Mouse (Mus musculus) liver, embryonic 14.5 days (tissue): Measurements from ENCODE around the gene Zfp384.

ENCODE experiments used
- CTCF ChIP-seq: IDR thresholded peaks from 2 replicates; pipeline ENCODE4 v1.5.1; 2016; ENCODE audit warnings: antibody characterized with exemption, low read depth, control low read depth
- EP300 ChIP-seq: IDR thresholded peaks from 2 replicates; pipeline ENCODE4 v1.6.1; 2016; ENCODE audit warnings: antibody characterized with exemption, low read depth

DNA sequence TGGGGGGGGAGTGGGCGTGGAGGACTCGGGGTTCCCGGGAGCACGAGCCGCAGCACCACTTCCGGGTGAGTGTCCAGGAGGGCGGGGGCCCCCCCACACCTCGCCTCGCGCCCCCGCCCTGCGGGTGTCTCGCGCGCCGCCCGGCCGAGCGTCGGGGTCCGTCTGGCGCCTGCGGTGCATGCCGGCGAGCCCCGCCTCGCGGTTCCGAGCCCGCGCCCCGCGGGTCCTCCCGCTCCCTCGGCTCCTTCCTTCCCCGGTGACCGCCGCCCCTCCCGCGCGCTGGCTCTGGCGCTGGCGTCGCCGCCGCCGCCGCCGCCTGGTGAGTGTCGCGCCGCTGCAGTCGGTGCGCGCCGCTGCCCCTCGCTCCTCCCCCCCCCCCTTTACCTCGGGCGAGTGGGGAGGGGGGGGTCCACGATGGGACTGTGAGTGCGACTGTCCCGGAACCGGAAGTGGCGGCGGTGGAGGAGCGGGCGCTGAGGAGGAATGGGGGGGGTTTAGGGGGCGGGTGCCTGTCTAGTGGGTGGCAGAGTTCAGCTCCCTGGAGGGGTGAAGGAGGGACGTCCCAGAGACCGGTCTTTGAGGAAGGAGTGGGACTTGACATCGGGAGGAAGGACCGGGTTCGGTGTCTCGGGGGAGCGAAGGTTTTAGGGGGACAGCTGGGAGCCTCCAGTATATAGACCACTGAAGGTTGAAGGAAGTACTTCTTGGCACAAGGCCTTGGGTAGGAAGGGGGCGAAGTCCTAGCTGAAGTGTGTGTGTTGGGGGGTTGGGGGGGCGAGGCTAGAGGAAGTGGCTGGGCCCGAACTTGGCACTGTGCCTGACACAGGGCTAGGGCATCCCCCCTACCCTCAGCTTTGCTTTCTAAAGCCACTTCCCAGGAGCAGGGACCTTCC, 482 bp downstream of the Zfp384 start:
- TF ChIP-seq CTCF (no peak), EP300 (no peak)
